Mouse (Mus musculus) liver, adult 2 months (tissue): ENCODE data around the gene Eif4g3.

Source experiments
- CTCF ChIP-seq: fragments of 200-500 bp; IDR thresholded peaks from 2 replicates; pipeline ENCODE4 v1.5.1; 2011; ENCODE audit warnings: low read depth, low read length, control low read depth
- POLR2A ChIP-seq: fragments of 200-500 bp; IDR thresholded peaks from 2 replicates; pipeline ENCODE4 v1.6.1; 2011; ENCODE audit warnings: low read length, control low read depth; ENCODE audit not compliant: insufficient read depth; ENCODE audit errors: extremely low read depth

- TF ChIP-seq CTCF (no peak), POLR2A (no peak)
Observed at GRCm38 (mm10) chr4:137964585-137964930, 28.3 kb upstream of the Eif4g3 start.
